ENCODE assay signal across 7 mouse cellular contexts in the genomic region with DNA sequence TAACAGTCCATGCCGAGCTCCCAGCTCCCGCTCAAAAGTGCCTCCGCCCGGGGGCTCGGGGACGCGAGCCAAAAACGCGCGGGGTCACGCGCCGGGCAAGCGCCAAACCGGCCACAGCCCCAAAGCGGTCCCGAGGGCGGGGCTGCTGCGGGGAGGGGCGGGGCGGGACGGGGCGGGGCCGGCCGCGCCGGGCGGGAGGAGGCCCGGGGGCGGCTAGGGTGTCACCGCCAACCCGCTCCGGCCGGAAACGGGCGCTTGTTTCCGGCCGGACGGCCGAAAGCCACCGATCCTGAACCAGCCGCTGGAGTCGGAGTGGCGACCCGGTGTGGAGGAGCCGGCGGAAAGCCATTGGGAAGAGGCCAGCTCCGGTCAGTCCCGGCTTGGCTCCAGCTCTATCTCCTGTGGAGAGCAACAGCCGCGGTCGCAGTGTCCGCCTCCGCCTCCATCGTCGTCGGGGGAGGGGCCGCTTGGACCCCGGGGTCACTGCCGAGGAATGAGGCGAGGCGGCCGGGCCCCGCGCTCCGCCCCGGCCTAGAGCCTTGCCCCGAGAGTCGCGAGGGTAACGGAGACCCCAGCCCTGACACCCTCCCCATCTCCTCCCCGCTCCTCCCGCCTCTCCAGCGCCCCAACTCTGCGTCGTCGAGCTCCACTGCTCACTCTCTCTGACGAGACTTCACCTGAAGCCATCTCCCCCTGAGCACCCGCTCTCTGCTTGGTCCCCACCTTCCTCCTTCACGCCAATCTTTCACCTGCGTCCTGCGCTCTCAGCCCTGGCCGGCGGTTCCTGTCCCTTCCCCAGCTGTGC. TPM values are rescaled to one million over a fixed set of nuclear protein-coding genes. Genes with fewer than 3 reads are reported as not detected.
A peak's percentile ranks its signal among the peaks of the same experiment; 100 is the strongest.
DNase-seq lines count a peak whose midpoint lies in the region; ATAC-seq and TF ChIP-seq lines count a peak whose summit lies in the region.

Gene Otud7b, plus strand, starts transcription at position 267 of the 805 bp plus-strand sequence.

- H3K27ac ChIP-seq in intestine, embryonic 16.5 days (ENCODE audit: low read length), result peak within 1 kb of the TSS; percentile 92
- peak within 1 kb of the TSS; percentile 96 for H3K27ac ChIP-seq in limb, embryonic 10.5 days
- peak within 1 kb of the TSS; percentile 76 for H3K27ac ChIP-seq in midbrain, embryonic 12.5 days (replicated peaks)
- H3K27ac ChIP-seq in small intestine, adult 2 months (ENCODE audit: insufficient read depth, low read depth, low read length), result peak within 1 kb of the TSS; percentile 79

- under 1% methylated on average over 83 of the region's 84 CpGs for WGBS in intestine, embryonic 16.5 days
- under 1% methylated on average over 84 of the region's 84 CpGs for WGBS in limb, embryonic 10.5 days
- under 1% methylated on average over 81 of the region's 84 CpGs for WGBS in midbrain, embryonic 12.5 days
- WGBS in small intestine, adult 2 months, result under 1% methylated on average over 84 of the region's 84 CpGs

- peak within 1 kb of the TSS; percentile 94 for H3K9ac ChIP-seq in intestine, embryonic 16.5 days (ENCODE audit: low read depth, low read length)
- H3K9ac ChIP-seq in midbrain, embryonic 12.5 days (replicated peaks), result peak within 1 kb of the TSS; percentile 84

- H3K4me2 ChIP-seq in intestine, embryonic 16.5 days (ENCODE audit: low read depth, low read length), result peak within 1 kb of the TSS; percentile 87
- H3K4me2 ChIP-seq in midbrain, embryonic 12.5 days (replicated peaks), result peak within 1 kb of the TSS; percentile 92

- no peaks in the 10 kb centered on the region for H3K27me3 ChIP-seq in intestine, embryonic 16.5 days (replicated peaks; ENCODE audit: control insufficient read depth, insufficient read depth, low read length)
- H3K27me3 ChIP-seq in limb, embryonic 10.5 days (ENCODE audit: low read depth, poor library complexity, severe bottlenecking), result no peaks in the 10 kb centered on the region
- H3K27me3 ChIP-seq in midbrain, embryonic 12.5 days, result no peaks in the 10 kb centered on the region
- no peaks in the 10 kb centered on the region for H3K27me3 ChIP-seq in small intestine, adult 2 months (ENCODE audit: control insufficient read depth, insufficient read depth, low read length)

- no peaks in the 10 kb centered on the region for H3K9me3 ChIP-seq in intestine, embryonic 16.5 days (ENCODE audit: control insufficient read depth, low read length)
- no peaks in the 10 kb centered on the region for H3K9me3 ChIP-seq in limb, embryonic 10.5 days (replicated peaks)
- H3K9me3 ChIP-seq in midbrain, embryonic 12.5 days, result no peaks in the 10 kb centered on the region

- H3K36me3 ChIP-seq in intestine, embryonic 16.5 days (ENCODE audit: control insufficient read depth, insufficient read depth, low read length), result no peaks in the 10 kb centered on the region
- H3K36me3 ChIP-seq in limb, embryonic 10.5 days, result peaks cover 10% of the 10 kb centered on the region; the same call in 1 of the 2 replicates
- no peaks in the 10 kb centered on the region for H3K36me3 ChIP-seq in midbrain, embryonic 12.5 days
- peaks cover 1% of the 10 kb centered on the region; the same call in 1 of the 2 replicates for H3K36me3 ChIP-seq in small intestine, adult 2 months (ENCODE audit: control insufficient read depth, insufficient read depth, low read length)

- ATAC-seq in intestine, embryonic 16.5 days, result peak; percentile 91
- peak; percentile 87 for ATAC-seq in midbrain, embryonic 12.5 days (ENCODE audit: low FRiP score, low read depth)

- no peak for TF ChIP-seq CTCF in small intestine, adult 2 months (IDR thresholded peaks at IDR 0.05; ENCODE audit: extremely low read depth, insufficient read length, insufficient replicate concordance, low read depth, low read length)

- peaks cover 9% of the 10 kb centered on the region for H3K4me1 ChIP-seq in intestine, embryonic 16.5 days (ENCODE audit: control insufficient read depth, insufficient read depth, low read length)
- peaks cover 22% of the 10 kb centered on the region for H3K4me1 ChIP-seq in limb, embryonic 10.5 days
- peaks cover 16% of the 10 kb centered on the region for H3K4me1 ChIP-seq in midbrain, embryonic 12.5 days
- H3K4me1 ChIP-seq in small intestine, adult 2 months (ENCODE audit: control insufficient read depth, insufficient read depth, insufficient read length, low read length), result peaks cover 2% of the 10 kb centered on the region; the same call in 1 of the 2 replicates

- peak; percentile 73 for DNase-seq in adrenal gland, adult 8-10 months
- DNase-seq in embryo, embryonic 11.5 days (ENCODE audit: low read depth, low spot score), result peak; percentile 74
- DNase-seq in gastrocnemius, postnatal 4 days (ENCODE audit: low spot score in 2 of 2), result peak; percentile 76 to 83
- peak; percentile 91 for DNase-seq in limb, embryonic 10.5 days (ENCODE audit: low spot score)

- TF ChIP-seq POLR2A in small intestine, adult 2 months (IDR thresholded peaks at IDR 0.05; ENCODE audit: low read depth, low read length), result peak; percentile 81

- H3K4me3 ChIP-seq in intestine, embryonic 16.5 days (ENCODE audit: low read length), result peak within 1 kb of the TSS; percentile 87
- H3K4me3 ChIP-seq in limb, embryonic 10.5 days, result peak within 1 kb of the TSS; percentile 92
- peak within 1 kb of the TSS; percentile 80 for H3K4me3 ChIP-seq in midbrain, embryonic 12.5 days
- peak within 1 kb of the TSS; percentile 87 for H3K4me3 ChIP-seq in small intestine, adult 2 months (ENCODE audit: low read depth, low read length)

RNA-seq across cellular contexts. Expression of gene Otud7b, which starts in this region (rescaled TPM):
- 10 to 100 TPM; 37.8 to 55.2 (median 47.2) TPM for total RNA-seq in adrenal gland, adult 8-10 months (2022)
- 10 to 100 TPM; 61.0 to 65.7 TPM for total RNA-seq in gastrocnemius, postnatal 4 days (2021)
- 14.7 and 15.5 TPM in 2 replicates for polyA plus RNA-seq in intestine, embryonic 16.5 days (2015; fragmentation: Nextera tagmentation; extraction: Ambion mirVana)
- 18.6 and 19.2 TPM in 2 replicates for polyA plus RNA-seq in limb, embryonic 10.5 days (2016; fragmentation: Nextera tagmentation; extraction: Ambion mirVana)
- 16.2 and 19.1 TPM in 2 replicates for polyA plus RNA-seq in midbrain, embryonic 12.5 days (2016; fragmentation: Nextera tagmentation; extraction: Ambion mirVana)
- 13.7 and 23.6 TPM in 2 replicates for polyA plus RNA-seq in small intestine, adult 2 months (2012; rRNA removed)

Comparison
In these comparisons a context has a peak if more than half of its experiments do, and no peak if none do; other contexts are left out.
1. Peak in every context shown above with its lines: DNase-seq, ATAC-seq, H3K4me3 ChIP-seq and H3K27ac ChIP-seq.